Mouse (Mus musculus): ENCODE data around the gene Wasf2. TPM values are rescaled to one million over a fixed set of nuclear protein-coding genes. Genes with fewer than 3 reads are reported as not detected.
A peak's percentile ranks its signal among the peaks of the same experiment; 100 is the strongest.

Wasf2 gene
- total and polyA plus RNA-seq, 2 experiments from 2014 or later = 18.3 to 26.0 TPM

DNA sequence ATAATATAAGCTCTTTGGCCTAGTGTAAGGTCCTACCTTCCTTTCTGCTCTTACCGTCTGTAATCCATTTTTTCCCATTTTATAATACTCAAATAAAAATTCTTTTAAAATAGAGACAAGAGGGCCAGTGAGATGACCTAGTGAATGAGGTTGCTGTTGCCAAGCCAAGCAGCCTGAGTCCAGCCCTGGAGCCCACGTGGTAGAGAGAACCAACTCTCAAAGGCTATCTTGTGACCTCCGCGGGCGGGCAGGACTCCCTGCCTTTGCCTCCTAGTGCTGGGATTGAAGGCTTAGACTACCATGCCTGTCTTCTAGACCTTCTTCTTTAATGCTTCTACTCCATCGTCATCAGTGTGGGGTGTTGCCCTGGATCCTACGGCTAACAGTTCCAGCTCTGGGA is 49.0 kb downstream of the Wasf2 start:
- Histone ChIP-seq H3K4me2 (ENCODE audit: low read depth, low read length, poor library complexity, severe bottlenecking) (no peak overlapping the region), H3K27ac (ENCODE audit: low read depth, low read length) (no peak overlapping the region), H3K27me3 (ENCODE audit: insufficient read depth, low read length) (no peaks in the 10 kb centered on the region), H3K9me3 (ENCODE audit: low read length) (no peaks in the 10 kb centered on the region), H3K36me3 (ENCODE audit: insufficient read depth, low read length) (no peaks in the 10 kb centered on the region), H3K4me1 (ENCODE audit: insufficient read depth, low read length) (peaks cover 8% of the 10 kb centered on the region), H3K9ac (replicated peaks; ENCODE audit: low read length, poor library complexity, severe bottlenecking) (no peak overlapping the region), H3K4me3 (ENCODE audit: low read depth, low read length) (no peak overlapping the region)
- WGBS = 91% methylated on average over 7 of the region's 7 CpGs
- TF ChIP-seq CTCF (IDR thresholded peaks at IDR 0.05) = no peak
- DNase-seq (ENCODE audit: low spot score) (no peak), ATAC-seq (ENCODE audit: low FRiP score) (no peak)

GRCm38 (mm10) chr4:133182439-133183033 is 52.2 kb downstream of the Wasf2 start:
- 93% methylated on average over 8 of the region's 8 CpGs for WGBS
- TF ChIP-seq CTCF (IDR thresholded peaks at IDR 0.05) = no peak
- Histone ChIP-seq H3K27ac (ENCODE audit: low read depth, low read length) (no peak overlapping the region), H3K4me1 (ENCODE audit: insufficient read depth, low read length) (no peaks in the 10 kb centered on the region; the same call in 1 of the 2 replicates), H3K9ac (replicated peaks; ENCODE audit: low read length, poor library complexity, severe bottlenecking) (no peak overlapping the region), H3K4me3 (ENCODE audit: low read depth, low read length) (no peak overlapping the region), H3K36me3 (ENCODE audit: insufficient read depth, low read length) (peaks cover 8% of the 10 kb centered on the region; the same call in 1 of the 2 replicates), H3K4me2 (ENCODE audit: low read depth, low read length, poor library complexity, severe bottlenecking) (no peak overlapping the region), H3K27me3 (ENCODE audit: insufficient read depth, low read length) (no peaks in the 10 kb centered on the region), H3K9me3 (ENCODE audit: low read length) (no peaks in the 10 kb centered on the region)
- DNase-seq (ENCODE audit: low spot score) = no peak
- no peak for ATAC-seq (ENCODE audit: low FRiP score)

- no peak for TF ChIP-seq CTCF (IDR thresholded peaks at IDR 0.05)
- H3K4me1 ChIP-seq (ENCODE audit: insufficient read depth, low read length) = no peaks in the 10 kb centered on the region; the same call in 1 of the 2 replicates
- ATAC-seq (ENCODE audit: low FRiP score) (no peak), DNase-seq (ENCODE audit: low spot score) (no peak)
- H3K27ac ChIP-seq (ENCODE audit: low read depth, low read length) = no peak overlapping the region
- H3K4me2 ChIP-seq (ENCODE audit: low read depth, low read length, poor library complexity, severe bottlenecking) = no peak overlapping the region
- H3K36me3 ChIP-seq (ENCODE audit: insufficient read depth, low read length) = peaks cover 10% of the 10 kb centered on the region; the same call in 1 of the 2 replicates
- H3K9me3 ChIP-seq (ENCODE audit: low read length) = no peaks in the 10 kb centered on the region
- no peaks in the 10 kb centered on the region for H3K27me3 ChIP-seq (ENCODE audit: insufficient read depth, low read length)
- no peak overlapping the region for H3K9ac ChIP-seq (replicated peaks; ENCODE audit: low read length, poor library complexity, severe bottlenecking)
- no peak overlapping the region for H3K4me3 ChIP-seq (ENCODE audit: low read depth, low read length)
- 56% methylated on average over 14 of the region's 14 CpGs for WGBS
Observed at GRCm38 (mm10) chr4:133184031-133184897, 54.0 kb downstream of the Wasf2 start.

- TF ChIP-seq CTCF (IDR thresholded peaks at IDR 0.05) = no peak
- Histone ChIP-seq H3K9me3 (ENCODE audit: low read length) (no peaks in the 10 kb centered on the region), H3K27ac (ENCODE audit: low read depth, low read length) (no peak overlapping the region), H3K36me3 (ENCODE audit: insufficient read depth, low read length) (peaks cover 12% of the 10 kb centered on the region; the same call in 1 of the 2 replicates), H3K4me3 (ENCODE audit: low read depth, low read length) (no peak overlapping the region), H3K27me3 (ENCODE audit: insufficient read depth, low read length) (no peaks in the 10 kb centered on the region), H3K4me2 (ENCODE audit: low read depth, low read length, poor library complexity, severe bottlenecking) (no peak overlapping the region), H3K4me1 (ENCODE audit: insufficient read depth, low read length) (no peaks in the 10 kb centered on the region; the same call in 1 of the 2 replicates), H3K9ac (replicated peaks; ENCODE audit: low read length, poor library complexity, severe bottlenecking) (no peak overlapping the region)
- WGBS = 41% methylated on average over 15 of the region's 15 CpGs
- ATAC-seq (ENCODE audit: low FRiP score) = no peak
- peak; percentile 53 for DNase-seq (ENCODE audit: low spot score)
Observed at GRCm38 (mm10) chr4:133184898-133185665, 54.8 kb downstream of the Wasf2 start.

DNA sequence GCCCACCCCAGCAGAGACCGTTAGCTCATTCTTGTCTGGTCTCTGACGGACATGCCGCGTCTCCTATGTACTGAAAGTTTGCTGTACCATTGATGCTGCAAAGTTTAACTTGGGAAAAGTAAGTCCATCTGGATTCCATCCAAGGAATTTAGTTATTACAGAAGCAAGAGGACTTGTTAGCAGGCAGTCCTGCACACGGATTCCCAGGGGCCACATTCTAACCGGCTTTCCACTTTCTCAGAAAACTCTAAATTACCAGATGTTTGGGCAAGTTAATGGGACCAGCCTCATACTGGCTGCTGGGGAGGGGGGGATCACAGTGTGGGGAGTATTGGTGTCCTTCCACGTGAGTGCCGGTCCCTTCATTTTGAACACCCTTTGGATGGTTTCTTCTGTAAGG is 55.6 kb downstream of the Wasf2 start:
- TF ChIP-seq CTCF (IDR thresholded peaks at IDR 0.05) = no peak
- H3K9me3 ChIP-seq (ENCODE audit: low read length) = no peaks in the 10 kb centered on the region
- no peak overlapping the region for H3K4me3 ChIP-seq (ENCODE audit: low read depth, low read length)
- no peaks in the 10 kb centered on the region for H3K27me3 ChIP-seq (ENCODE audit: insufficient read depth, low read length)
- DNase-seq (ENCODE audit: low spot score) (no peak), ATAC-seq (ENCODE audit: low FRiP score) (no peak)
- WGBS = 87% methylated on average over 8 of the region's 8 CpGs
- H3K4me2 ChIP-seq (ENCODE audit: low read depth, low read length, poor library complexity, severe bottlenecking) = no peak overlapping the region
- H3K9ac ChIP-seq (replicated peaks; ENCODE audit: low read length, poor library complexity, severe bottlenecking) = no peak overlapping the region
- peaks cover 19% of the 10 kb centered on the region; the same call in 1 of the 2 replicates for H3K36me3 ChIP-seq (ENCODE audit: insufficient read depth, low read length)
- no peaks in the 10 kb centered on the region; the same call in 1 of the 2 replicates for H3K4me1 ChIP-seq (ENCODE audit: insufficient read depth, low read length)
- no peak overlapping the region for H3K27ac ChIP-seq (ENCODE audit: low read depth, low read length)
